In the genomic region with DNA sequence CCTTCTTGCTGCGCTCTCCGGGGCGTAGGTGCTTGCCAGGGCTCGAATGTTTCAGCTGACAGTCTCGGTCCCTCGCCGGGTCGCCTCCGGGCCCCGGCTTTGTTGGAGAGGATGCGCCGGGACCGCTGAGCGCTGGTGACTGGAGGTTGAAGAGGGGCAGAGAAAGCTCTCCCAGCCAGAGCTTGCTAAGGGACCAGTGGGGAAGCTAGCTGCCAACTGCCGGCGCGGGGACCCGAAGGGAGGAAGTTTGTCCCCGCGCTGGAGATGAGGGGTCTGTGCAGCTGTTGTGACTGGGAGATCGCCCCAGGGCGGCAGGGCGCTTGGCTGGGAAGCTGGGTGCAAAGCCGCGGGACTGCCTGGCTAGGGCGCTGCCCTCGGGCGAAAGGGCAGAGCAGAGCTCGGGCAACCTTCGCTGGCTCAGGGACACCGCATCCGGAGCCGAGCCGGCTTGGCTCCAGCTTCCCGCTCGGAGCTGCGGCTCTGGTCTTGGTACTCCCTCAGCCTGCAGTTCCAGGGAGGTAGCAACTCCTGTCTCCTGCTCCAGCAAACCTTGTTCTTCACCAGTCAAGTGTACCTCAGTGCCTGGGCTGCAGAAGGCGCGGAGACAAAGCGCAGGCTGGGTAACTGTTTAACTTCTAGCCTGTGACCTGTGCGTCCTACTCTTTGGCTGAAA, we compare ENCODE assay signal across 8 mouse cellular contexts. TPM values are rescaled to one million over a fixed set of nuclear protein-coding genes. Genes with fewer than 3 reads are reported as not detected.
DNase-seq lines count a peak whose midpoint lies in the region; ATAC-seq and TF ChIP-seq lines count a peak whose summit lies in the region.

No protein-coding gene starts in this region.

- in situ Hi-C loops in ES-E14 (cut with MboI; ENCODE audit: low sequenced_read_pairs in 2 of 2, unreplicated experiment in 2 of 2) = no loop called here

- H3K27ac ChIP-seq in ES-E14 (ENCODE audit: insufficient read depth, low read depth, low read length, poor library complexity, severe bottlenecking) = no peak overlapping the region
- H3K27ac ChIP-seq in forebrain, embryonic 13.5 days = peak overlapping the region; percentile 57
- no peak overlapping the region for H3K27ac ChIP-seq in stomach, embryonic 14.5 days (ENCODE audit: low read length)

- no peak for TF ChIP-seq POLR2A in brain, embryonic 14.5 days (IDR thresholded peaks at IDR 0.05; ENCODE audit: borderline replicate concordance, extremely low read depth, insufficient read depth, insufficient read length, poor library complexity, severe bottlenecking)

- DNase-seq in ES-E14 (ENCODE audit: low read depth, low spot score) = peak; percentile 21
- peak; percentile 71 for DNase-seq in brain, embryonic 14.5 days (ENCODE audit: low read depth)
- DNase-seq in heart, postnatal 4 days = peak; percentile 30
- DNase-seq in layer of hippocampus, postnatal 14 days (ENCODE audit: low spot score in 2 of 2) = peak; percentile 22 to 46
- DNase-seq in c-Kit-positive CD71-positive TER-119-positive erythroid progenitor cells, embryonic 14.5 days (ENCODE audit: low spot score) = no peak

- peak overlapping the region; percentile 1; the same call in 1 of the 2 replicates for H3K9ac ChIP-seq in ES-E14 (ENCODE audit: insufficient read depth, low read depth, low read length, poor library complexity, severe bottlenecking)
- H3K9ac ChIP-seq in forebrain, embryonic 13.5 days = peak overlapping the region; percentile 80
- H3K9ac ChIP-seq in stomach, embryonic 14.5 days (replicated peaks; ENCODE audit: low read depth, low read length) = peak overlapping the region; percentile 52

- H3K27me3 ChIP-seq in forebrain, embryonic 13.5 days = peaks cover 26% of the 10 kb centered on the region
- H3K27me3 ChIP-seq in stomach, embryonic 14.5 days (ENCODE audit: control insufficient read depth, insufficient read depth, low read length) = no peaks in the 10 kb centered on the region

- TF ChIP-seq CTCF in brain, embryonic 14.5 days (IDR thresholded peaks at IDR 0.05; ENCODE audit: borderline replicate concordance, extremely low read depth, insufficient read depth, insufficient read length) = no peak

- H3K9me3 ChIP-seq in ES-E14 (ENCODE audit: control insufficient read depth, insufficient read depth, low read depth, low read length) = no peaks in the 10 kb centered on the region
- no peaks in the 10 kb centered on the region for H3K9me3 ChIP-seq in forebrain, embryonic 13.5 days (replicated peaks)
- H3K9me3 ChIP-seq in stomach, embryonic 14.5 days (ENCODE audit: control insufficient read depth, low read depth, low read length) = no peaks in the 10 kb centered on the region

- no peaks in the 10 kb centered on the region for H3K4me1 ChIP-seq in ES-E14 (ENCODE audit: control insufficient read depth in 2 of 2, insufficient read depth in 2 of 2, low read length in 2 of 2, poor library complexity in 1 of 2)
- no peaks in the 10 kb centered on the region for H3K4me1 ChIP-seq in forebrain, embryonic 13.5 days
- H3K4me1 ChIP-seq in stomach, embryonic 14.5 days (ENCODE audit: control insufficient read depth, insufficient read depth, low read length) = no peaks in the 10 kb centered on the region

- no peaks in the 10 kb centered on the region for H3K36me3 ChIP-seq in ES-E14 (ENCODE audit: control insufficient read depth, insufficient read depth, low read length, poor library complexity, severe bottlenecking)
- H3K36me3 ChIP-seq in forebrain, embryonic 13.5 days (ENCODE audit: poor library complexity, severe bottlenecking) = no peaks in the 10 kb centered on the region
- H3K36me3 ChIP-seq in stomach, embryonic 14.5 days (ENCODE audit: control insufficient read depth, insufficient read depth, low read length) = no peaks in the 10 kb centered on the region

- ATAC-seq in forebrain, embryonic 13.5 days = peak; percentile 74
- peak; percentile 33; the same call in 1 of the 2 replicates for ATAC-seq in megakaryocyte progenitor cell, adult 5-6 weeks (replicated peaks; ENCODE audit: poor library complexity)
- peak; percentile 57; the same call in 1 of the 2 replicates for ATAC-seq in stomach, embryonic 14.5 days (ENCODE audit: insufficient number of reproducible peaks, insufficient read depth, low FRiP score, low read depth)

- under 1% methylated on average over 41 of the region's 41 CpGs for WGBS in forebrain, embryonic 13.5 days
- WGBS in stomach, embryonic 14.5 days = under 1% methylated on average over 41 of the region's 41 CpGs

- H3K4me3 ChIP-seq in ES-E14 (ENCODE audit: insufficient read depth in 1 of 2, low read depth in 1 of 2, low read length in 2 of 2, poor library complexity in 1 of 2, severe bottlenecking in 1 of 2) = peak overlapping the region; percentile 64 to 70
- H3K4me3 ChIP-seq in forebrain, embryonic 13.5 days = peak overlapping the region; percentile 74
- peak overlapping the region; percentile 62 for H3K4me3 ChIP-seq in stomach, embryonic 14.5 days (ENCODE audit: low read depth, low read length)

- H3K4me2 ChIP-seq in forebrain, embryonic 13.5 days = peak overlapping the region; percentile 95
- H3K4me2 ChIP-seq in stomach, embryonic 14.5 days (replicated peaks; ENCODE audit: low read depth, low read length) = peak overlapping the region; percentile 67

TF ChIP-seq in ES-E14, 5 proteins besides CTCF, POLR2A, EP300 and RAD21:
- TF ChIP-seq CHD2 (IDR thresholded peaks at IDR 0.05; ENCODE audit: low read depth, low read length) = no peak
- TF ChIP-seq ZNF384 (IDR thresholded peaks at IDR 0.05; ENCODE audit: low read depth, low read length) = no peak
- TF ChIP-seq ZC3H11A (IDR thresholded peaks at IDR 0.05; ENCODE audit: borderline replicate concordance, low read depth, low read length) = no peak
- no peak for TF ChIP-seq HCFC1 (IDR thresholded peaks at IDR 0.05; ENCODE audit: borderline replicate concordance, insufficient read depth, low read length)
- no peak for TF ChIP-seq MAFK (IDR thresholded peaks at IDR 0.05; ENCODE audit: insufficient read depth, low read depth, low read length)

RNA-seq across cellular contexts. Expression of a gene that starts 0.8 kb away (rescaled TPM):
- 0.09 and 0.26 TPM in 2 replicates for total RNA-seq in ES-E14 (2012; rRNA removed)
- 6.5 and 14.2 TPM in 2 replicates for polyA plus RNA-seq in brain, embryonic 14.5 days (2012; rRNA removed)
- 9.5 and 12.8 TPM in 2 replicates for polyA plus RNA-seq in forebrain, embryonic 13.5 days (2015; fragmentation: Nextera tagmentation; extraction: Ambion mirVana)
- 1 to 10 TPM; 1.5 TPM for total RNA-seq in heart, postnatal 4 days (2021)
- total RNA-seq in layer of hippocampus, postnatal 14 days (2021) = 10 to 100 TPM; 44.8 to 45.7 TPM
- not detected in 2 replicates for total RNA-seq in megakaryocyte progenitor cell, adult 5-6 weeks (2015)
- total RNA-seq in megakaryocyte progenitor cell, adult 5-6 weeks (2017) = not detected in 2 replicates
- 6.4 and 8.1 TPM in 2 replicates for polyA plus RNA-seq in stomach, embryonic 14.5 days (2014; fragmentation: Nextera tagmentation; extraction: Ambion mirVana)

Comparison
In these comparisons a context has a peak if more than half of its experiments do, and no peak if none do; other contexts are left out.
1. H3K9ac ChIP-seq: peak in every context shown above with its lines; median percentile 80 in forebrain, embryonic 13.5 days; 52 in stomach, embryonic 14.5 days; 1 in ES-E14.
2. RNA of a gene that starts 0.8 kb away (total RNA-seq): 44.8 to 45.7 TPM in layer of hippocampus, postnatal 14 days; 1.5 TPM in heart, postnatal 4 days, 0.09 to 0.26 TPM in ES-E14 and not detected in megakaryocyte progenitor cell, adult 5-6 weeks; every median in the first group is over 10 times any median in the second.
3. Peak in every context shown above with its lines, with median percentiles within 50 percentile points of each other: H3K4me3 ChIP-seq and ATAC-seq.